Mouse (Mus musculus): ENCODE results near the gene Arfgef2. TPM values are rescaled to one million over a fixed set of nuclear protein-coding genes. Genes with fewer than 3 reads are reported as not detected.

Arfgef2 gene
- polyA plus RNA-seq, 1 experiment from 2014 or later = 6.3 TPM

- Histone ChIP-seq H3K9ac (ENCODE audit: low read depth, low read length) (no peak overlapping the region), H3K27me3 (ENCODE audit: control insufficient read depth, insufficient read depth, low read length) (no peaks in the 10 kb centered on the region), H3K4me2 (no peak overlapping the region), H3K4me3 (ENCODE audit: low read depth, low read length) (no peak overlapping the region), H3K4me1 (ENCODE audit: control insufficient read depth, insufficient read depth, low read length) (peaks cover 9% of the 10 kb centered on the region), H3K9me3 (replicated peaks; ENCODE audit: control insufficient read depth, low read length) (no peaks in the 10 kb centered on the region), H3K27ac (ENCODE audit: low read depth, low read length) (no peak overlapping the region), H3K36me3 (ENCODE audit: control insufficient read depth, insufficient read depth, low read length) (no peaks in the 10 kb centered on the region)
- 74% methylated on average over 3 of the region's 3 CpGs for WGBS (ENCODE audit: insufficient replicate concordance)
- no peak for ATAC-seq (replicated peaks; ENCODE audit: insufficient number of reproducible peaks, low FRiP score, low TSS enrichment)
Measured at GRCm38 (mm10) chr2:166909729-166910128, 104.3 kb downstream of the Arfgef2 start.

- no peaks in the 10 kb centered on the region for H3K9me3 ChIP-seq (replicated peaks; ENCODE audit: control insufficient read depth, low read length)
- ATAC-seq (replicated peaks; ENCODE audit: insufficient number of reproducible peaks, low FRiP score, low TSS enrichment) = no peak
- peaks cover 9% of the 10 kb centered on the region for H3K4me1 ChIP-seq (ENCODE audit: control insufficient read depth, insufficient read depth, low read length)
- no peak overlapping the region for H3K27ac ChIP-seq (ENCODE audit: low read depth, low read length)
- WGBS (ENCODE audit: insufficient replicate concordance) = 93% methylated on average over 8 of the region's 8 CpGs
- no peak overlapping the region for H3K9ac ChIP-seq (ENCODE audit: low read depth, low read length)
- H3K27me3 ChIP-seq (ENCODE audit: control insufficient read depth, insufficient read depth, low read length) = no peaks in the 10 kb centered on the region
- H3K36me3 ChIP-seq (ENCODE audit: control insufficient read depth, insufficient read depth, low read length) = no peaks in the 10 kb centered on the region
- no peak overlapping the region for H3K4me3 ChIP-seq (ENCODE audit: low read depth, low read length)
- no peak overlapping the region for H3K4me2 ChIP-seq
Measured at GRCm38 (mm10) chr2:166910536-166910935, 105.1 kb downstream of the Arfgef2 start.

- Histone ChIP-seq H3K9me3 (replicated peaks; ENCODE audit: control insufficient read depth, low read length) (no peaks in the 10 kb centered on the region), H3K9ac (ENCODE audit: low read depth, low read length) (no peak overlapping the region)
Measured at GRCm38 (mm10) chr2:166923971-166924370, 118.6 kb downstream of the Arfgef2 start.

GRCm38 (mm10) chr2:166933943-166934342, 128.6 kb downstream of the Arfgef2 start:
- no peak overlapping the region for H3K27ac ChIP-seq (ENCODE audit: low read depth, low read length)
- no peak overlapping the region for H3K4me2 ChIP-seq
- no peak overlapping the region for H3K9ac ChIP-seq (ENCODE audit: low read depth, low read length)
- no peaks in the 10 kb centered on the region for H3K4me1 ChIP-seq (ENCODE audit: control insufficient read depth, insufficient read depth, low read length)
- no peaks in the 10 kb centered on the region for H3K9me3 ChIP-seq (replicated peaks; ENCODE audit: control insufficient read depth, low read length)
- no peaks in the 10 kb centered on the region for H3K27me3 ChIP-seq (ENCODE audit: control insufficient read depth, insufficient read depth, low read length)
- 88% methylated on average over 6 of the region's 6 CpGs for WGBS (ENCODE audit: insufficient replicate concordance)
- H3K4me3 ChIP-seq (ENCODE audit: low read depth, low read length) = no peak overlapping the region
- peaks cover 33% of the 10 kb centered on the region for H3K36me3 ChIP-seq (ENCODE audit: control insufficient read depth, insufficient read depth, low read length)
- ATAC-seq (replicated peaks; ENCODE audit: insufficient number of reproducible peaks, low FRiP score, low TSS enrichment) = no peak

More at GRCm38 (mm10) chr2:166923971-166924370, 118.6 kb downstream of the Arfgef2 start:
- H3K4me3 ChIP-seq (ENCODE audit: low read depth, low read length) = no peak overlapping the region
- 77% methylated on average over 2 of the region's 2 CpGs for WGBS (ENCODE audit: insufficient replicate concordance)
- H3K4me2 ChIP-seq = no peak overlapping the region
- no peaks in the 10 kb centered on the region for H3K27me3 ChIP-seq (ENCODE audit: control insufficient read depth, insufficient read depth, low read length)
- peaks cover 43% of the 10 kb centered on the region for H3K36me3 ChIP-seq (ENCODE audit: control insufficient read depth, insufficient read depth, low read length)
- H3K4me1 ChIP-seq (ENCODE audit: control insufficient read depth, insufficient read depth, low read length) = no peaks in the 10 kb centered on the region
- no peak overlapping the region for H3K27ac ChIP-seq (ENCODE audit: low read depth, low read length)
- ATAC-seq (replicated peaks; ENCODE audit: insufficient number of reproducible peaks, low FRiP score, low TSS enrichment) = no peak

- 89% methylated on average over 5 of the region's 5 CpGs for WGBS (ENCODE audit: insufficient replicate concordance)
- Histone ChIP-seq H3K4me3 (ENCODE audit: low read depth, low read length) (no peak overlapping the region), H3K9me3 (replicated peaks; ENCODE audit: control insufficient read depth, low read length) (no peaks in the 10 kb centered on the region), H3K27ac (ENCODE audit: low read depth, low read length) (no peak overlapping the region), H3K4me2 (no peak overlapping the region), H3K27me3 (ENCODE audit: control insufficient read depth, insufficient read depth, low read length) (no peaks in the 10 kb centered on the region), H3K4me1 (ENCODE audit: control insufficient read depth, insufficient read depth, low read length) (no peaks in the 10 kb centered on the region), H3K36me3 (ENCODE audit: control insufficient read depth, insufficient read depth, low read length) (peaks cover 31% of the 10 kb centered on the region), H3K9ac (ENCODE audit: low read depth, low read length) (no peak overlapping the region)
- ATAC-seq (replicated peaks; ENCODE audit: insufficient number of reproducible peaks, low FRiP score, low TSS enrichment) = no peak
Measured at GRCm38 (mm10) chr2:166934416-166934815, 129.0 kb downstream of the Arfgef2 start.

GRCm38 (mm10) chr2:166935582-166935981, 130.2 kb downstream of the Arfgef2 start:
- H3K9me3 ChIP-seq (replicated peaks; ENCODE audit: control insufficient read depth, low read length) = no peaks in the 10 kb centered on the region
- WGBS (ENCODE audit: insufficient replicate concordance) = 93% methylated on average over 7 of the region's 7 CpGs

GRCm38 (mm10) chr2:166936166-166936565, 130.8 kb downstream of the Arfgef2 start:
- Histone ChIP-seq H3K9me3 (replicated peaks; ENCODE audit: control insufficient read depth, low read length) (no peaks in the 10 kb centered on the region), H3K27ac (ENCODE audit: low read depth, low read length) (no peak overlapping the region), H3K4me1 (ENCODE audit: control insufficient read depth, insufficient read depth, low read length) (no peaks in the 10 kb centered on the region), H3K4me3 (ENCODE audit: low read depth, low read length) (no peak overlapping the region), H3K4me2 (no peak overlapping the region), H3K27me3 (ENCODE audit: control insufficient read depth, insufficient read depth, low read length) (no peaks in the 10 kb centered on the region), H3K9ac (ENCODE audit: low read depth, low read length) (no peak overlapping the region), H3K36me3 (ENCODE audit: control insufficient read depth, insufficient read depth, low read length) (peaks cover 30% of the 10 kb centered on the region)
- ATAC-seq (replicated peaks; ENCODE audit: insufficient number of reproducible peaks, low FRiP score, low TSS enrichment) = no peak
- WGBS (ENCODE audit: insufficient replicate concordance) = 94% methylated on average over 2 of the region's 2 CpGs

More at GRCm38 (mm10) chr2:166935582-166935981, 130.2 kb downstream of the Arfgef2 start:
- Histone ChIP-seq H3K27me3 (ENCODE audit: control insufficient read depth, insufficient read depth, low read length) (no peaks in the 10 kb centered on the region), H3K9ac (ENCODE audit: low read depth, low read length) (no peak overlapping the region), H3K36me3 (ENCODE audit: control insufficient read depth, insufficient read depth, low read length) (peaks cover 32% of the 10 kb centered on the region), H3K27ac (ENCODE audit: low read depth, low read length) (no peak overlapping the region), H3K4me3 (ENCODE audit: low read depth, low read length) (no peak overlapping the region), H3K4me2 (no peak overlapping the region), H3K4me1 (ENCODE audit: control insufficient read depth, insufficient read depth, low read length) (no peaks in the 10 kb centered on the region)
- no peak for ATAC-seq (replicated peaks; ENCODE audit: insufficient number of reproducible peaks, low FRiP score, low TSS enrichment)

- Histone ChIP-seq H3K9me3 (replicated peaks; ENCODE audit: control insufficient read depth, low read length) (no peaks in the 10 kb centered on the region), H3K27me3 (ENCODE audit: control insufficient read depth, insufficient read depth, low read length) (no peaks in the 10 kb centered on the region), H3K9ac (ENCODE audit: low read depth, low read length) (no peak overlapping the region), H3K36me3 (ENCODE audit: control insufficient read depth, insufficient read depth, low read length) (peaks cover 41% of the 10 kb centered on the region), H3K4me3 (ENCODE audit: low read depth, low read length) (no peak overlapping the region), H3K4me2 (no peak overlapping the region), H3K4me1 (ENCODE audit: control insufficient read depth, insufficient read depth, low read length) (no peaks in the 10 kb centered on the region), H3K27ac (ENCODE audit: low read depth, low read length) (no peak overlapping the region)
- ATAC-seq (replicated peaks; ENCODE audit: insufficient number of reproducible peaks, low FRiP score, low TSS enrichment) = no peak
- WGBS (ENCODE audit: insufficient replicate concordance) = 93% methylated on average over 2 of the region's 2 CpGs
Measured at GRCm38 (mm10) chr2:166943146-166943545, 137.8 kb downstream of the Arfgef2 start.

- Histone ChIP-seq H3K9ac (ENCODE audit: low read depth, low read length) (no peak overlapping the region), H3K27me3 (ENCODE audit: control insufficient read depth, insufficient read depth, low read length) (no peaks in the 10 kb centered on the region), H3K4me2 (no peak overlapping the region), H3K9me3 (replicated peaks; ENCODE audit: control insufficient read depth, low read length) (no peaks in the 10 kb centered on the region), H3K27ac (ENCODE audit: low read depth, low read length) (no peak overlapping the region), H3K4me3 (ENCODE audit: low read depth, low read length) (no peak overlapping the region), H3K36me3 (ENCODE audit: control insufficient read depth, insufficient read depth, low read length) (peaks cover 50% of the 10 kb centered on the region), H3K4me1 (ENCODE audit: control insufficient read depth, insufficient read depth, low read length) (no peaks in the 10 kb centered on the region)
- no peak for ATAC-seq (replicated peaks; ENCODE audit: insufficient number of reproducible peaks, low FRiP score, low TSS enrichment)
- 71% methylated on average over 1 of the region's 1 CpGs for WGBS (ENCODE audit: insufficient replicate concordance)
Measured at GRCm38 (mm10) chr2:166944346-166944745, 139.0 kb downstream of the Arfgef2 start.
